Mouse (Mus musculus) testis, adult 2 months (tissue): ENCODE results near the gene Dock8.

Experiments
- CTCF ChIP-seq: fragments of 200-500 bp; IDR thresholded peaks from 2 replicates; pipeline ENCODE4 v1.5.1; 2012; ENCODE audit warnings: low read depth, mild to moderate bottlenecking, inconsistent platforms, low read length, moderate library complexity; ENCODE audit not compliant: control insufficient read depth, insufficient read depth, insufficient replicate concordance
- POLR2A ChIP-seq: fragments of 200-500 bp; IDR thresholded peaks from 2 replicates; pipeline ENCODE4 v1.6.1; 2012; ENCODE audit warnings: low read depth, mild to moderate bottlenecking, inconsistent platforms, low read length, moderate library complexity; ENCODE audit not compliant: control insufficient read depth

- no peak for TF ChIP-seq POLR2A
- no peak for TF ChIP-seq CTCF
Measured at GRCm38 (mm10) chr19:24996815-24997704, 2.3 kb upstream of the Dock8 start.
